Mouse (Mus musculus) megakaryocyte, embryonic 14.5 days (primary cell): ENCODE results near the gene Hpcal4.

Experiments used
- FLI1 ChIP-seq: IDR thresholded peaks from 2 replicates; pipeline ENCODE4 v1.6.1; 2012; ENCODE audit warnings: low read length, inconsistent platforms, mixed read lengths
- GATA1 ChIP-seq: IDR thresholded peaks from 3 replicates; pipeline ENCODE4 v1.6.1; 2012; ENCODE audit warnings: mixed read lengths, low read length, inconsistent platforms, borderline replicate concordance

DNA sequence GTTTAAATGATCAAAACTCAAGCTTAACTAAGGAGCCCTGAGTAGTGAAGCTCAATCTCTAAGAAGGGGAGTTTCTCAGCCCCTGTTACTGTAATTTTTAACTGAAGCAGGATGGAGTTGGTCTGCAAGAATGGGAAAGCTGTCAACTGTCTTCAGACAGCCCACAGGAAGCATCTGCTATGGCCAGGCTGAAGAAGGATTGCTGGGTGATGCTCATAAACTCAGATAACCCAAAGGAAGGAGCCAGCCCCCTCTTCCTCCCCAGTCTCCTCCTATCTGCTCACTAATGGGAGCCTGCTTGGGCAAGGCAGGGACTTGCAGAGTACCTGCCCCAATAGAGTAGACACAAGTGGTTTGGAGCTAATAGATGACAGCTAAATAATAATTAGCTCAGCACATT lies 27.2 kb upstream of the Hpcal4 start:
- TF ChIP-seq GATA1 (no peak), FLI1 (no peak)
